Mouse (Mus musculus): Measurements from ENCODE around the gene Ssbp4.

Ssbp4 gene

DNA sequence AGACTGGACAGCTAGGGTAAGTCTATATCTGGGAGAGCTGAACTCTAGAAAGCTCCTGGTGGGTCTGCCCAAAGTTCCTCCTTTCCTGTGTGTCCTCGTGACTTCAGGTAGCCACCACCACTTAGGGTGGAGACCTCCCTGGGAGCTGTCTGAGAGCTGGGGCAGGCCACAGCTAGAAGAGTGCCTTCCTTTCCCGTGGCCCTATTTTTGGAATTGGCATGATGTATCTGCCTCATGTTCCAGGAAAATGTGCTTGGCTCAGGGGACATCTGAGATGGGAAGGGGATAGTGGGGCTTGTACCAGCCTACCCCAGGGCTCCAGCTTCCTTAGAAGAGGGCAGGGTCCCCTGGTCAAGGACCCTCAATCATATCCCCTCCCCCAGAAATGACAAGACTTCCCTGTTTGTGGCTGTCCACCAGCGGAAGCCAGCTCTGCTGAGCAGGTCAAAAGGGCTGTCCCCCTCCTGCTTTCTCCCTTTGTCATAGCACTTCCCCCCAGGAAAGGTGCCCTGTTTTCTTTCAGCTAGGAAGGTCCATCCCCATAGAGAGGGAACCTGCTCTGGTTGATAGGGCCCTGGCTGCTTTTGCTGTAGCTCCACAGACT lies 57.0 kb downstream of the Ssbp4 start:
- DNase-seq (ENCODE audit: low spot score), result no peak

DNA sequence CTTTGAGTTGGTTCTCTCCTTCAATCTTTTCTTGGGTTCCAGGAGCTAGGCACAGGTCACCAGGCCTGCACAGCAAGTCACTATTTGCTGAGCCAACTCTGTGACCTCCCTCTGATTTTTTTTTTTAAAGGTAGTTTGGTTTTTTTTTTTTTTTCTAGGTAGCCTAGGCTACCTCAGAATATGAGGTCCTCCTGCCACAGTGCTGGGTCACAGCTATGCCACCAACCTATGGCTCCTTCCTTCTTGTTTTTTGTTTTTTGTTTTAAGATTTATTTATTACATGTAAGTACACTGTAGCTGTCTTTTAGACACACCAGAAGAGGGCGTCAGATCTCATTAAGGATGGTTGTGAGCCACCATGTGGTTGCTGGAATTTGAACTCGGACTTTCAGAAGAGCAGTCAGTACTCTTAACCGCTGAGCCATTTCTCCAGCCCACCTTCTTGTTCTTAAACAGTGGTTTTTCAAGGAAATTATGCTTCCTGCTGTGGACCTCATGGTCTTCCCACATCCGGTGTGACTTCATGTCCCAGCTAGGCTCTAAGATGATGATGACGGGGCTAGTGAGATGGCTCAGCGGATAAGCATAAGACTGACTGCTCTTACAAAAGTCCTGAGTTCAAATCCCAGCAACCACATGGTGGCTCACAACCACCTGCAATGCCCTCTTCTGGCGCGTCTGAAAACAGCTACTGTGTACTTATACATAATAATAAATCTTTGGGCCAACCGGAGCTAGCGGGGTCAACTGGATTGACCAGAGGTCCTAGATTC lies 59.1 kb downstream of the Ssbp4 start:
- no peak for DNase-seq (ENCODE audit: low spot score)

DNA sequence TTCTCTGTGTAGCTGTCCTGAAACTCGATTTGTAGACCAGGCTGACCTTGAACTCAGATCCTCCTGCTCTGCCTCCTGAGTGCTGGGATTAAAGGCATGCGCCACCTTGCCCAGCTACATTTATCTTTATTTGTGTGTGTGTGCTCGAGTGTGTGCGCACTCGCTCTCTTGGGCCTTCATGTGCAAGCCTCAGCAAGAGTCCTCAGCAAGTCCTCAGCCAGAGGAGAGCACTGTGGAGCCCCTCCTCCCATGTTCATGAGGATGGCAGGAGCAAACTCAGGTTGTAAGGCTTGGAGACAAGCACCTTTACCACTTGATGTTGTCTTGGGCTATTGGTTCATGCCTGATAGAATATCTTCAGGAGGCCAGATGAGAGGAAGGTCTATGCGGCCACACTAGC lies 60.9 kb downstream of the Ssbp4 start:
- DNase-seq (ENCODE audit: low spot score), result no peak
